Mouse (Mus musculus) hindbrain, embryonic 12.5 days (tissue): Measurements from ENCODE around the gene Tbc1d14. TPM values are rescaled to one million over a fixed set of nuclear protein-coding genes. Genes with fewer than 3 reads are reported as not detected.

Experiments used
- ATAC-seq: fragments of 200-750 bp; cut with Nextera tagmentation; 2 replicates; pipeline ENCODE4 v1.8.0; 2017; ENCODE audit warnings: moderate TSS enrichment; ENCODE audit not compliant: low FRiP score
- H3K27ac ChIP-seq: fragments of 300-500 bp; sonication (generic); 2 replicates; pipeline ENCODE4 v1.5.1; 2016; ENCODE audit warnings: mild to moderate bottlenecking
- H3K27me3 ChIP-seq: fragments of 300-500 bp; sonication (generic); 2 replicates; pipeline ENCODE4 v1.6.1; 2016; ENCODE audit warnings: mild to moderate bottlenecking
- H3K36me3 ChIP-seq: fragments of 300-500 bp; sonication (generic); 2 replicates; pipeline ENCODE4 v1.6.1; 2016; ENCODE audit warnings: mild to moderate bottlenecking
- H3K4me1 ChIP-seq: fragments of 300-500 bp; sonication (generic); 2 replicates; pipeline ENCODE4 v1.6.1; 2016
- H3K4me2 ChIP-seq: fragments of 300-500 bp; sonication (generic); replicated peaks from 2 replicates; pipeline ENCODE4 v1.6.1; 2016; ENCODE audit warnings: mild to moderate bottlenecking
- H3K4me3 ChIP-seq: fragments of 300-500 bp; sonication (generic); 2 replicates; pipeline ENCODE4 v1.5.1; 2016; ENCODE audit warnings: mild to moderate bottlenecking
- H3K9ac ChIP-seq: fragments of 300-500 bp; sonication (generic); 2 replicates; pipeline ENCODE4 v1.6.1; 2016; ENCODE audit warnings: mild to moderate bottlenecking, moderate library complexity
- H3K9me3 ChIP-seq: fragments of 300-500 bp; sonication (generic); replicated peaks from 2 replicates; pipeline ENCODE4 v1.6.1; 2016; ENCODE audit warnings: mild to moderate bottlenecking
- WGBS: fragments of 180-500 bp; shearing (Covaris S2); methylation state at CpG from one replicate; pipeline ENCODE4 v1.1.7; 2016; 5-methylcytosine and 5-hydroxymethylcytosine counted together
- polyA plus RNA-seq: library from polyadenylated mRNA; unstranded; fragments of >200 nt; fragmentation: Nextera tagmentation; extraction: Ambion mirVana; gene quantifications from 2 replicates; pipeline ENCODE4 v1.2.1, GENCODE M21; 2016

The Tbc1d14 gene
- polyA plus RNA-seq, result 56.2 and 57.4 TPM in 2 replicates

GRCm38 (mm10) chr5:36593176-36593575, at the start of gene Tbc1d14:
Gene Tbc1d14 (minus strand): TSS chr5:36593276.
- Histone ChIP-seq H3K9me3 (no peaks in the 10 kb centered on the region), H3K4me2 (no peak within 1 kb of the TSS), H3K27ac (no peak within 1 kb of the TSS), H3K36me3 (no peaks in the 10 kb centered on the region), H3K9ac (no peak within 1 kb of the TSS), H3K4me3 (no peak within 1 kb of the TSS), H3K4me1 (no peaks in the 10 kb centered on the region), H3K27me3 (no peaks in the 10 kb centered on the region)
- no peak for ATAC-seq
- 80% methylated on average over 5 of the region's 5 CpGs for WGBS

GRCm38 (mm10) chr5:36625612-36626011, 32.5 kb upstream of the Tbc1d14 start:
- H3K9ac ChIP-seq, result no peak overlapping the region
- ATAC-seq, result no peak
- H3K27me3 ChIP-seq, result no peaks in the 10 kb centered on the region
- H3K27ac ChIP-seq, result no peak overlapping the region
- H3K9me3 ChIP-seq, result no peaks in the 10 kb centered on the region
- WGBS, result 75% methylated on average over 5 of the region's 5 CpGs
- H3K36me3 ChIP-seq, result peaks cover 19% of the 10 kb centered on the region
- no peak overlapping the region for H3K4me3 ChIP-seq
- peaks cover 5% of the 10 kb centered on the region; the same call in 1 of the 2 replicates for H3K4me1 ChIP-seq
- H3K4me2 ChIP-seq, result no peak overlapping the region

GRCm38 (mm10) chr5:36623670-36624069, 30.6 kb upstream of the Tbc1d14 start:
- no peak for ATAC-seq
- 91% methylated on average over 5 of the region's 5 CpGs for WGBS
- Histone ChIP-seq H3K27ac (no peak overlapping the region), H3K9me3 (no peaks in the 10 kb centered on the region), H3K9ac (no peak overlapping the region), H3K36me3 (peaks cover 14% of the 10 kb centered on the region; the same call in 1 of the 2 replicates), H3K4me2 (no peak overlapping the region), H3K4me3 (no peak overlapping the region), H3K4me1 (peaks cover 5% of the 10 kb centered on the region; the same call in 1 of the 2 replicates), H3K27me3 (no peaks in the 10 kb centered on the region)

DNA sequence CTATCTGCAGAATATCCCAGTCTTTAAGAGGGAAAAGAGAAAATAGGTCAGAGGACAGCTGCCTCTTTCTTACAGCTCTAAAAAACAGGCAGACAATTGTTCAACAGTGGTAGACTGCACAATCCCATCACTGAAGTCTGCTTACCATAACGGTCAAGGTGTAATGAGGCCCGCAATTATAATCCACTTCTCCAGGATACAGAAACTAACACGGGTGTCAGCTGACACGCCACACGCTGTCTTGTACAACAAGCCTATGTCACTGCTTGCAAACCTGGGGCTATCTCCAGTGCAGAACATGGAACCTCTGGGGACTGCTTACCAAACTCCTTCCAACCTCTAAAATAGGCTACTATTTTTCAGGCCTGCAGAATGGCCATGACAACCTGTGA, 28.0 kb upstream of the Tbc1d14 start:
- Histone ChIP-seq H3K27ac (no peak overlapping the region), H3K9me3 (no peaks in the 10 kb centered on the region), H3K4me3 (no peak overlapping the region), H3K27me3 (no peaks in the 10 kb centered on the region), H3K4me1 (peaks cover 3% of the 10 kb centered on the region; the same call in 1 of the 2 replicates), H3K4me2 (no peak overlapping the region), H3K36me3 (peaks cover 27% of the 10 kb centered on the region), H3K9ac (no peak overlapping the region)
- WGBS, result 85% methylated on average over 5 of the region's 5 CpGs
- ATAC-seq, result no peak

DNA sequence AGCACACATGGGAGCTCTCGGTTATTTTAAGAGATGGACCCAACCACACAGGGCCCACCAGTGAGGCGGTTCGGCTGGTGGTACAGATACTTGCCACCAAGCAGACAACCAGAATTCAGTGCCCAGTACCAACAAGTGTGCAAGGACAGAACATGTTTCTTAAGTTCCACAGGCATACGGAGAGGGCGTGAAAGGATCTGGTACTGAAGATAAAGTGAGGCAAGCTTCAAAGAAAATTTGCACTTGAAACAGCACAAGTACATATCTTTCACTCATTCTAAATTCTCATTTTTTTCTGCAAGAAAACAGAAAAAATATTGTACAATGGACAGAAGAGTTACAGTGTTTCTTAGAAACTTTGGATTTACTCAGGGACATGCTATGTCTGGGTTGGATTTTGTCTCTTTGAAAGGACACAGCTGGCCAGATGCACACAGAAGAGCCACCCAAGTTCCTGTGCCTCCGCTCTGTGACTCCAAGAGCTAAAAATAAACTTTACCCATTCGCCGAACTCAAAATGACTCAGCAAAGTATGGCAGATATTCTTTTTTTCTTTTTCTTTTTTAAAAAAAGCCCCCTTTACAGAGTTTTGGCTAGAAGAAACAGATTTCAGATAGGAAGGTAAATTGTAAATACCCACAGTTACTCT, 27.5 kb upstream of the Tbc1d14 start:
- no peak for ATAC-seq
- no peaks in the 10 kb centered on the region for H3K9me3 ChIP-seq
- H3K9ac ChIP-seq, result no peak overlapping the region
- no peak overlapping the region for H3K4me3 ChIP-seq
- no peak overlapping the region for H3K4me2 ChIP-seq
- peaks cover 32% of the 10 kb centered on the region for H3K36me3 ChIP-seq
- no peak overlapping the region for H3K27ac ChIP-seq
- no peaks in the 10 kb centered on the region for H3K4me1 ChIP-seq
- 92% methylated on average over 8 of the region's 8 CpGs for WGBS
- H3K27me3 ChIP-seq, result no peaks in the 10 kb centered on the region

- no peak overlapping the region for H3K9ac ChIP-seq
- WGBS, result 93% methylated on average over 5 of the region's 5 CpGs
- ATAC-seq, result no peak
Observed at GRCm38 (mm10) chr5:36618890-36619289, 25.8 kb upstream of the Tbc1d14 start.

DNA sequence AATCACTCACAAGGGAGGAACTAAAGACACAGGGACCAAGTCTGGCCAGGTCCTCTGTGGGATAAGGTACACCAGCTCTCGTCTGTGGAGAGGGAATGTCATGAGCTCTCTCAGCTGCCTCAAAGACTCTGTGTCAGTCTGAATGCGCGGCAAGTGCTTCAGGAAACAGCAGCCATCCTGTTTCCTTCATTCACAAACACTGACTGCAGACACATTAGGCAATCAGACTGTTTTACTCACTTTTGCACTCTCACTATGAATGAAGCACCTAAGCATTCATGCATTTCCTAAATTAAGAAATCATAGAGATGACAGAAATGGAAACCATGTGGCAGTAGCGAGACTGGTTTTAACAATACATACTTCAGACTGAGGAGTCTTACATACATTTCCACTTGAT, 25.3 kb upstream of the Tbc1d14 start:
- peaks cover 53% of the 10 kb centered on the region for H3K36me3 ChIP-seq
- H3K4me1 ChIP-seq, result no peaks in the 10 kb centered on the region
- no peak overlapping the region for H3K9ac ChIP-seq
- H3K9me3 ChIP-seq, result no peaks in the 10 kb centered on the region
- ATAC-seq, result no peak
- 86% methylated on average over 4 of the region's 4 CpGs for WGBS
- H3K27me3 ChIP-seq, result no peaks in the 10 kb centered on the region
- no peak overlapping the region for H3K4me3 ChIP-seq
- H3K4me2 ChIP-seq, result no peak overlapping the region
- no peak overlapping the region for H3K27ac ChIP-seq

More at GRCm38 (mm10) chr5:36618890-36619289, 25.8 kb upstream of the Tbc1d14 start:
- peaks cover 48% of the 10 kb centered on the region for H3K36me3 ChIP-seq
- no peaks in the 10 kb centered on the region for H3K4me1 ChIP-seq
- H3K27ac ChIP-seq, result no peak overlapping the region
- H3K9me3 ChIP-seq, result no peaks in the 10 kb centered on the region
- H3K4me3 ChIP-seq, result no peak overlapping the region
- no peaks in the 10 kb centered on the region for H3K27me3 ChIP-seq
- no peak overlapping the region for H3K4me2 ChIP-seq

GRCm38 (mm10) chr5:36614124-36614523, 21.0 kb upstream of the Tbc1d14 start:
- Histone ChIP-seq H3K36me3 (peaks cover 63% of the 10 kb centered on the region), H3K4me1 (no peaks in the 10 kb centered on the region), H3K9ac (no peak overlapping the region), H3K9me3 (no peaks in the 10 kb centered on the region), H3K4me2 (no peak overlapping the region), H3K27me3 (no peaks in the 10 kb centered on the region), H3K27ac (no peak overlapping the region), H3K4me3 (no peak overlapping the region)
- no peak for ATAC-seq
- whole genome bisulfite sequencing, result 93% methylated on average over 4 of the region's 4 CpGs

GRCm38 (mm10) chr5:36608939-36609499, 15.9 kb upstream of the Tbc1d14 start:
- H3K36me3 ChIP-seq, result peaks cover 61% of the 10 kb centered on the region
- no peak for ATAC-seq
- H3K9ac ChIP-seq, result no peak overlapping the region
- no peak overlapping the region for H3K27ac ChIP-seq
- no peaks in the 10 kb centered on the region for H3K9me3 ChIP-seq
- WGBS, result 92% methylated on average over 2 of the region's 2 CpGs
- H3K27me3 ChIP-seq, result no peaks in the 10 kb centered on the region
- H3K4me3 ChIP-seq, result no peak overlapping the region
- H3K4me1 ChIP-seq, result no peaks in the 10 kb centered on the region
- H3K4me2 ChIP-seq, result no peak overlapping the region

DNA sequence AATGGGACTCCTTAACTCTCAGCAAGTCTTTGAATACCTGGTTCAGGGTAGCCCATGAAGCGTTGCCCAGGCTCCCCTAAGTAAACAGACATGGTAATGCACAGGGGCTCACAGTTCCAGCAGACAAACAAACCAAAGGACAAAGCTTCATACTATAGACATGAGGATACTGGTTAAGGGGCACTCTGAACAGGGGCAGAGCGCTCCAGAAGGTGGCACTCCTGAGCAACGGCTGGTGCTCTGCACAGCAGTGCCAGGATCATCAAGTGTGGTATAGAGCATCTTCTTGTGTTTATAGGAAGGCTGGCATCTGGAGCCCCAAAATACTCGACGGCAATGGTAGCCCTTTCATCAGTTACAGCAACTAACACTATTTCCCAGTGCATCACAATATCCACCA, 10.0 kb upstream of the Tbc1d14 start:
- Histone ChIP-seq H3K9ac (no peak overlapping the region), H3K27ac (no peak overlapping the region), H3K9me3 (no peaks in the 10 kb centered on the region), H3K27me3 (no peaks in the 10 kb centered on the region), H3K4me1 (no peaks in the 10 kb centered on the region), H3K36me3 (peaks cover 89% of the 10 kb centered on the region), H3K4me3 (no peak overlapping the region), H3K4me2 (no peak overlapping the region)
- WGBS, result 91% methylated on average over 5 of the region's 5 CpGs
- ATAC-seq, result no peak

- no peak overlapping the region for H3K27ac ChIP-seq
- ATAC-seq, result no peak
- no peaks in the 10 kb centered on the region for H3K9me3 ChIP-seq
- H3K4me2 ChIP-seq, result no peak overlapping the region
- 90% methylated on average over 9 of the region's 9 CpGs for WGBS
- H3K27me3 ChIP-seq, result no peaks in the 10 kb centered on the region
- H3K4me1 ChIP-seq, result no peaks in the 10 kb centered on the region
- H3K4me3 ChIP-seq, result no peak overlapping the region
- peaks cover 80% of the 10 kb centered on the region for H3K36me3 ChIP-seq
- no peak overlapping the region for H3K9ac ChIP-seq
Observed at GRCm38 (mm10) chr5:36602028-36602427, 9.0 kb upstream of the Tbc1d14 start.

DNA sequence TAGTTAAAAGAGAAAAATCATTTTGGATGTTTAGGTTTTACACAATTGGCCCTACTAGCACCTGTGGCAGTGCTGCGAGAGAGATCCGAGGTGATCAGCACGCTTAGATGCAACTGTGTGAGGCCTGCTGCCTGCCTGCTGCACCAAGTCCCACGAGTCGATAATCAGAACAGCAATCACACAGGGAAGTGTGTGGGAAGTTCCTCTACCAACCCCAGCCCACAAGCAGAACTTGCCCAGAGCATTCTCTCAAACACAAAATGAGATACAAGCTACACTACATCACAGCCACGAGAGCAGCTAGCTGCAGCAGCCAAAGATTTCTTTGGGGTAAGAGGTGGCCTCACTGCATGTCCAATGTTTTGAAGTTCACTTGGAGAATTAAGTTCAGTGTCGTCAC, 8.4 kb upstream of the Tbc1d14 start:
- Histone ChIP-seq H3K4me2 (no peak overlapping the region), H3K4me1 (no peaks in the 10 kb centered on the region), H3K27ac (no peak overlapping the region), H3K27me3 (no peaks in the 10 kb centered on the region), H3K9ac (no peak overlapping the region), H3K9me3 (no peaks in the 10 kb centered on the region), H3K4me3 (no peak overlapping the region), H3K36me3 (peaks cover 75% of the 10 kb centered on the region)
- WGBS, result 92% methylated on average over 7 of the region's 7 CpGs
- ATAC-seq, result no peak

- no peak for ATAC-seq
- no peak overlapping the region for H3K9ac ChIP-seq
- 96% methylated on average over 1 of the region's 1 CpGs for whole genome bisulfite sequencing
- H3K27ac ChIP-seq, result no peak overlapping the region
- H3K36me3 ChIP-seq, result peaks cover 50% of the 10 kb centered on the region
- H3K4me3 ChIP-seq, result no peak overlapping the region
- no peaks in the 10 kb centered on the region for H3K27me3 ChIP-seq
- H3K4me1 ChIP-seq, result no peaks in the 10 kb centered on the region
- H3K4me2 ChIP-seq, result no peak overlapping the region
- H3K9me3 ChIP-seq, result no peaks in the 10 kb centered on the region
Observed at GRCm38 (mm10) chr5:36598883-36599282, 5.8 kb upstream of the Tbc1d14 start.
